Mouse (Mus musculus) heart, embryonic 12.5 days (tissue): ENCODE data around the gene Kcnk4. TPM values are rescaled to one million over a fixed set of nuclear protein-coding genes. Genes with fewer than 3 reads are reported as not detected.
A peak's percentile ranks its signal among the peaks of the same experiment; 100 is the strongest.

ENCODE experiments used
- ATAC-seq: fragments of 200-750 bp; cut with Nextera tagmentation; 2 replicates; pipeline ENCODE4 v1.8.0; 2017; ENCODE audit warnings: moderate TSS enrichment, moderate library complexity; ENCODE audit not compliant: insufficient number of reproducible peaks, low FRiP score
- H3K27ac ChIP-seq: fragments of 300-500 bp; sonication (generic); 2 replicates; pipeline ENCODE4 v1.5.1; 2016; ENCODE audit warnings: mild to moderate bottlenecking, moderate library complexity; ENCODE audit not compliant: poor library complexity, severe bottlenecking
- H3K27me3 ChIP-seq: fragments of 300-500 bp; sonication (generic); replicated peaks from 2 replicates; pipeline ENCODE4 v1.6.1; 2016; ENCODE audit warnings: mild to moderate bottlenecking, moderate library complexity
- H3K36me3 ChIP-seq: fragments of 300-500 bp; sonication (generic); 2 replicates; pipeline ENCODE4 v1.6.1; 2016; ENCODE audit warnings: mild to moderate bottlenecking, moderate library complexity
- H3K4me1 ChIP-seq: fragments of 300-500 bp; sonication (generic); replicated peaks from 2 replicates; pipeline ENCODE4 v1.6.1; 2016; ENCODE audit warnings: mild to moderate bottlenecking
- H3K4me2 ChIP-seq: fragments of 300-500 bp; sonication (generic); 2 replicates; pipeline ENCODE4 v1.6.1; 2016; ENCODE audit warnings: mild to moderate bottlenecking, moderate library complexity
- H3K4me3 ChIP-seq: fragments of 300-500 bp; sonication (generic); 2 replicates; pipeline ENCODE4 v1.5.1; 2016; ENCODE audit warnings: mild to moderate bottlenecking
- H3K9ac ChIP-seq: fragments of 300-500 bp; sonication (generic); 2 replicates; pipeline ENCODE4 v1.6.1; 2016; ENCODE audit warnings: mild to moderate bottlenecking, moderate library complexity
- H3K9me3 ChIP-seq: fragments of 300-500 bp; sonication (generic); replicated peaks from 2 replicates; pipeline ENCODE4 v1.6.1; 2016; ENCODE audit warnings: mild to moderate bottlenecking, moderate library complexity
- WGBS: fragments of 180-500 bp; shearing (Covaris S2); methylation state at CpG from one replicate; pipeline ENCODE4 v1.1.7; 2016; 5-methylcytosine and 5-hydroxymethylcytosine counted together
- polyA plus RNA-seq: library from polyadenylated mRNA; unstranded; fragments of >200 nt; fragmentation: Nextera tagmentation; extraction: Ambion mirVana; gene quantifications from 2 replicates; pipeline ENCODE4 v1.2.1, GENCODE M21; 2016

Gene Kcnk4
- polyA plus RNA-seq, 1 experiment from 2014 or later = 0.29 TPM

DNA sequence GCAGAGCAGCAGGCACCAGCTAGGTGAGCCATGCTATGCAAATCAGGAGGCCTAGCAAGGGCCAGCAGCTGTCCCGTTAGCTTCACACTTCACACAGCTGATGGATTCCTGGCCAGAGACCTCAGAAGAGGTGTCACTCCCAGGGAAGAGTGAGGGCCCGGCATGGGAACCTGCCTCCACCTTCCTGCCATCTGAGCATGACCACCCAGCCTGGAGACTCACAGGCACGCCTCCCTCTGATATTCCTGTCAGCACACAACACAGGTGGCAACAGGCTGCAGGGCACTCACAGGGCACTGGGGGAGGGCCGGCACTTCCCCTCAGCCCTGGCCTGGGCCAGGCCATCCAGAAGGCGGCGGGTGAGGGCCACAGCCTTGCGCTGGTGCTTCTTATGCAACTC, 21.1 kb upstream of the Kcnk4 start:
- WGBS = 61% methylated on average over 7 of the region's 7 CpGs
- Histone ChIP-seq H3K4me2 (no peak overlapping the region), H3K4me3 (no peak overlapping the region), H3K27ac (no peak overlapping the region), H3K4me1 (peaks cover 35% of the 10 kb centered on the region), H3K9me3 (no peaks in the 10 kb centered on the region), H3K27me3 (no peaks in the 10 kb centered on the region), H3K9ac (no peak overlapping the region), H3K36me3 (peaks cover 61% of the 10 kb centered on the region)
- no peak for ATAC-seq

DNA sequence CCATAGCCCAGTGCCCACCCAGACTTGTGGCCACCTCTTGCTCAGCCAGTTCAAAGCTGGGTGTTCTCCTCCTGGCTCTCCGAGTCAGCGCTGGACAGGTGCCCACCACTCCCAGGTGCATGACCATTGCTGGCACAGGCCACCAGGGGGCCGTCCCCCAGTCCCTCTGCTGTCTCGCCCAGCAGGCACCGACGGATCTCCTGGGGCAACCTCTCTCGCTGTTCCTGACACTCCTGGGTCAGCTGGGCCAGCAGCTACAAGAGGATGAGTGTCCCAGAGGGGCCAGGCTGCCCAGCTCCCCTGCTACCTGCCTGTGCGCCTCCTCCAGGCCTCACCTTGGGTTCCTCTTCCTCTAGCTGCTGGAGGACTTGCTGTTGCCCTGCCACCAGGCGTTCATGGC, 19.7 kb upstream of the Kcnk4 start:
- Histone ChIP-seq H3K4me3 (no peak overlapping the region), H3K27me3 (no peaks in the 10 kb centered on the region), H3K4me2 (no peak overlapping the region), H3K27ac (no peak overlapping the region), H3K9me3 (no peaks in the 10 kb centered on the region), H3K4me1 (peaks cover 44% of the 10 kb centered on the region), H3K36me3 (peaks cover 47% of the 10 kb centered on the region), H3K9ac (no peak overlapping the region)
- WGBS = 63% methylated on average over 9 of the region's 9 CpGs
- ATAC-seq = no peak

DNA sequence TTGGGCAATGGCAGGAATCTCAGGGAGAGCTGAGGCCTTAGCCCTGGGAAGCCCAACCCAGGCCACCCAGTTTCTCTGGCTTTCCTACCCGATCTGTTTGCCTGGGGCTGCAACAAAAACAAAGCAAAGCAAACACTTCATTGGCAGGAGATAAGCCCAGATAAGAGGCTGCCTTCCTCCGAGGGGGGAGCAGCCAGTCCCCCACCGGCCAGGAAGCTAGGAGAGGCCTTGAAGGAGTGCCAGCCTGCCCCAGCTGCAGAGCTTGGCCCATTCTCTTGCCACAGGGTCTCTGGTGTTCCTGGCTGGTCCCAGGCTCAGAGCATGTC, 18.4 kb upstream of the Kcnk4 start:
- 1% methylated on average over 3 of the region's 3 CpGs for WGBS
- H3K4me2 ChIP-seq = peak overlapping the region; percentile 78
- ATAC-seq = no peak; the same call in 1 of the 2 replicates
- no peaks in the 10 kb centered on the region for H3K27me3 ChIP-seq
- peaks cover 33% of the 10 kb centered on the region for H3K36me3 ChIP-seq
- H3K27ac ChIP-seq = peak overlapping the region; percentile 98
- peak overlapping the region; percentile 80 for H3K9ac ChIP-seq
- H3K4me1 ChIP-seq = peaks cover 44% of the 10 kb centered on the region
- no peaks in the 10 kb centered on the region for H3K9me3 ChIP-seq
- H3K4me3 ChIP-seq = peak overlapping the region; percentile 63

DNA sequence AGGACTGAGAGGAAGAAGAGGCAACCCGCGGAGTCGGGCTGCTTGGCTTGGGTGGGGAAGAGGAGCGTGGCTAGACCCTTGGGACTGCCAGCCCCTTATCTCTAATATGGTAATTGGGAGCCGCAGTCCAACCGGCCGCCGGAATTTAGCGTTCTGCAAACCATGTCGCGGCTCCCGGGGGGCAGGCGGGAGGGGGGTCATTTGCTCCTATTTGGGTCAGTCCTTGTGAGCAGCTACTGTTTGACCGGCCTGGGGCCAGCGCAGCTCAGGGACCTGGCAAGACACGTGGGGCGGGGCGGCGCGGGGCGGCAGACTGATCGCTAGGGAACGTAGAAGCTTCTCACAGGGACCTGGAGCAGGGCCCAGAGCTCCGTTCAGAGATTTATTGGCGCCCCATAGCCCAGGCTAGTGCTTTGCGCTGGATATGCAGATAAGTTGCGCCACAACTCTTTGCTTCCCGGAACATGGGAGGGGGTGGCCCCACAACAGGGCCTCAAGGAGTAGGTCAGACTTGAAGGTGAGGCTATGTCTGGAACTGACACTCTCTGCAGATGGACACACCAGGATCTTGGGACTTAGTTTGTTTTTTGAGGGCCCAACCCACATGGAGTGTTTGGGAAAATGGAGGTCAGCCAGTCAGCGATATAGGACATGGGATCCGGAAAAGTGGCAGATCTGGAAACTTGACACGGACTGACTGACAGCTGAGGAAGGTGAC, 17.8 kb upstream of the Kcnk4 start:
- peaks cover 44% of the 10 kb centered on the region for H3K4me1 ChIP-seq

DNA sequence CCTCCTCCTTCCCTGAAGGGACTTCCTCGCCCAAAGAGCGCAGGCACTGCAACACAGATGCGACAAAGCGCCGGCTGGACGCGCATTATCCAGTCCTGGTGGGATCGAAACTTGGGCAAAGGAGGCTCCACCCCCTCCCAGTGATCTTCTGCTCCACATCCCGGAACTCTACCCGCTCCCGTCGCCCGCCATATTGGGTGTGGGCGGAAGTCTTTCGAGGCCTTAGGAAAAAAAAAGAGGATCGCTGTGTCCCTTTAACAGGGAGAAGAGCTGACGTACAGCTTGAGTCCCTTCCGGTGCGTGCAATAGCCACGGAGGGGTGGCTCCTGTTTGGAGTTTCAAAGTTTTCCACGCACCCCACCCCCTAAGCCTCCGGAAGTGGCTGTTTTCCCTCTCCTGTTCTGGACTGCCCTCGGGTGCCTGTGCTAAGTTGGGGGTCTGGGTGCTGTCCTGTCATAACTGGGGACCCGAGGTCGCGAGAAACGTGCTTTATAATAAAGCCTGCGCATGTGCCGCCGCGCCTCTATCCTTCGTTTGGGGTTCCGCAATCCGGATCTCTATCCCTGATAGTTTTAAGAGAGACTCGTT, 17.2 kb upstream of the Kcnk4 start:
- ATAC-seq = peak; percentile 78
- peaks cover 44% of the 10 kb centered on the region for H3K4me1 ChIP-seq

More for the DNA sequence above, 17.8 kb upstream of the Kcnk4 start:
- no peaks in the 10 kb centered on the region for H3K27me3 ChIP-seq
- peak overlapping the region; percentile 63 for H3K4me3 ChIP-seq
- H3K9me3 ChIP-seq = no peaks in the 10 kb centered on the region
- peaks cover 28% of the 10 kb centered on the region for H3K36me3 ChIP-seq
- H3K9ac ChIP-seq = peak overlapping the region; percentile 80
- WGBS = 1% methylated on average over 31 of the region's 31 CpGs
- ATAC-seq = peak; percentile 43
- H3K27ac ChIP-seq = peak overlapping the region; percentile 98
- peak overlapping the region; percentile 78 for H3K4me2 ChIP-seq

DNA sequence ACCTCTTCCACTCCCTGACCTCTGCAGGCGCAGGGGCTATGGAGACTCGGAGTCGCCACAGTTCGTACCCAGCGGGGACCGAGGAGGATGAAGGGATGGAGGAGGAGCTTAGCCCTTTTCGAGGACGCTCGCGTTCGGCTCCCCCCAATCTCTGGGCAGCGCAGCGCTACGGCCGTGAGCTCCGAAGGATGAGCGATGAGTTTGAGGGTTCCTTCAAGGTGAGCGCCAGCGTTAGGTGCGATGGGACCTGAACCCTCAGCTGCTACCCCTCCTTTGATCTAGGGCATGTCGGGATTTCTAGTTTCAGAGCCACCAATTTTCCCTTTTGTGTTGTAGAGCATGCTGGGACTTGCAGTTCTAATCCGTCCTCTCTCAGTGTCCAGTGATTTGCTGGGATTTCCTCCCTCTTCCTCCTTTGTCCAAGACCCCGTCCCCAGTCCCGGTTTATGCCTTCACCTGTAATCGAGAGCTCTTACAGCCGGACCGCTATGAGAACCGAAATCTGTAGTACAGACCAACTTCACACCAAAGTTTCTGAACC, 16.4 kb upstream of the Kcnk4 start:
- Histone ChIP-seq H3K36me3 (peaks cover 22% of the 10 kb centered on the region), H3K27me3 (no peaks in the 10 kb centered on the region), H3K4me3 (peak overlapping the region; percentile 63), H3K27ac (peak overlapping the region; percentile 98), H3K4me1 (peaks cover 40% of the 10 kb centered on the region), H3K4me2 (peak overlapping the region; percentile 78), H3K9me3 (no peaks in the 10 kb centered on the region), H3K9ac (peak overlapping the region; percentile 80)
- ATAC-seq = peak; percentile 15
- WGBS = 0% methylated on average over 28 of the region's 28 CpGs

More for the DNA sequence above, 17.2 kb upstream of the Kcnk4 start:
- peak overlapping the region; percentile 78 for H3K4me2 ChIP-seq
- peaks cover 22% of the 10 kb centered on the region for H3K36me3 ChIP-seq
- WGBS = under 1% methylated on average over 35 of the region's 35 CpGs
- no peaks in the 10 kb centered on the region for H3K9me3 ChIP-seq
- peak overlapping the region; percentile 63 for H3K4me3 ChIP-seq
- no peaks in the 10 kb centered on the region for H3K27me3 ChIP-seq
- H3K9ac ChIP-seq = peak overlapping the region; percentile 80
- H3K27ac ChIP-seq = peak overlapping the region; percentile 98

DNA sequence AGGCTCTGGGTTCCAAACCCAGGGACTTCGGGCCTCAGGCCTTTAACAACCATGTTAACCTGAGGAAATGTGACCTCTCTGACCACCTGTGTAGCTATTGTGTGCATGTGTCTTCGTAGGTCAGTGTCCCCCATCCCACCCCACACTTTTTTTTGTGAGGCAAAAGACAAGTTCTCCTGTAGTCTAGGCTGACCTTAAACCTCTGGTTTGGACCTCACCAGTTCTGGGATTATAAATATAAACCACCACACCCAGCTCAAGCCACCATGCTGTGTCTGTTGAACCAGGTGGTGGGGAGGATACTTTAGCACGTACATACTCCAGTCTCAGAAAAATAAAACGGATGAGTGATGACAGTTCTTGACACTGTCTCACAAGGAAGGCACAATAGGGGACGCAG, 15.6 kb upstream of the Kcnk4 start:
- H3K9me3 ChIP-seq = no peaks in the 10 kb centered on the region
- 0 out of 2 replicates have a peak overlapping the region, but pooled peaks have one; percentile 80 for H3K9ac ChIP-seq
- H3K4me3 ChIP-seq = peak overlapping the region; percentile 63
- WGBS = 60% methylated on average over 5 of the region's 5 CpGs
- peaks cover 32% of the 10 kb centered on the region for H3K4me1 ChIP-seq
- peaks cover 21% of the 10 kb centered on the region for H3K36me3 ChIP-seq
- peak overlapping the region; percentile 98 for H3K27ac ChIP-seq
- H3K27me3 ChIP-seq = no peaks in the 10 kb centered on the region
- ATAC-seq = no peak
- peak overlapping the region; percentile 78 for H3K4me2 ChIP-seq

DNA sequence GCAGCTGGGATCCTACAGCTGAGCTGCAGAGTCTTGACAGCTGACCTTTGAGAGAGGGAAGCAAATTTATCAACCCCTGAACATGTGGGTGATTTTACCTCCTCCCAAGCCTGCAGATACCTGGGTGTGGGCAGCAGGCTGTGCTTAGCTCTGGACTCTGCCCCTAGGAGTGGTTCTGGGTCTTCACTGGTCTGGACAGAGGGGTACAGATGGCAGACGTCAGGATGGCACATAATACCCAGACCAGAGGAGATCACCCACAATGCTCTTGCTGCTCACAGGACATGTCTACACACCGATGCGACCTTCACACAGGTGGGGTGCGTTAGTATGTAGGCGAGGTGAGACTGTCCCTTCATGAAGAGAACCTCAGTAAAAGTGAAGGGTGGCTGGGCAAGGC, 15.2 kb upstream of the Kcnk4 start:
- ATAC-seq = no peak
- WGBS = 92% methylated on average over 5 of the region's 5 CpGs
- Histone ChIP-seq H3K4me3 (no peak overlapping the region), H3K27me3 (no peaks in the 10 kb centered on the region), H3K4me1 (peaks cover 28% of the 10 kb centered on the region), H3K9me3 (no peaks in the 10 kb centered on the region), H3K9ac (no peak overlapping the region), H3K4me2 (0 out of 2 replicates have a peak overlapping the region, but pooled peaks have one; percentile 78), H3K27ac (no peak overlapping the region), H3K36me3 (peaks cover 19% of the 10 kb centered on the region)

DNA sequence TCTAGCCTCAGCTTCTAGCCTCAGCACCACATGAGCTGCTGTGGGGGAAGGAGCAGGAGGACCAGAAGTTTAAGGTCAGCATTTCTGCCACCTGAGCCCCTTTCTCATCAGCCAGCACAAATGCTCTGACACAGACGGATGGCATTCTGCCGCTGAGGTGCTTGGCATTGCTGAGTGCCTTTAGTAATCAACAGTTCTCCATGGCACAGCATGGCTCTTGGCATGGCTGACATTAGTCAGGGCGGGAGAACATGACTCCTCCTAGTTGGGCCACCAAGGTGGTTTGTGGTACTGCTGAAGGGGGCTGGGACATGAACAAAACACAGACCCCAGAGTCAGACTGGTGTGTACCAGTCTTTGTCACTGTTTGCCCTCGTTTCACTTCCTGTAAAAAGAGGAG, 13.9 kb upstream of the Kcnk4 start:
- H3K4me2 ChIP-seq = no peak overlapping the region
- 79% methylated on average over 4 of the region's 4 CpGs for WGBS
- H3K27ac ChIP-seq = no peak overlapping the region
- peaks cover 13% of the 10 kb centered on the region for H3K36me3 ChIP-seq
- no peak for ATAC-seq
- H3K27me3 ChIP-seq = no peaks in the 10 kb centered on the region
- no peak overlapping the region for H3K4me3 ChIP-seq
- no peak overlapping the region for H3K9ac ChIP-seq
- peaks cover 19% of the 10 kb centered on the region for H3K4me1 ChIP-seq
- H3K9me3 ChIP-seq = no peaks in the 10 kb centered on the region

DNA sequence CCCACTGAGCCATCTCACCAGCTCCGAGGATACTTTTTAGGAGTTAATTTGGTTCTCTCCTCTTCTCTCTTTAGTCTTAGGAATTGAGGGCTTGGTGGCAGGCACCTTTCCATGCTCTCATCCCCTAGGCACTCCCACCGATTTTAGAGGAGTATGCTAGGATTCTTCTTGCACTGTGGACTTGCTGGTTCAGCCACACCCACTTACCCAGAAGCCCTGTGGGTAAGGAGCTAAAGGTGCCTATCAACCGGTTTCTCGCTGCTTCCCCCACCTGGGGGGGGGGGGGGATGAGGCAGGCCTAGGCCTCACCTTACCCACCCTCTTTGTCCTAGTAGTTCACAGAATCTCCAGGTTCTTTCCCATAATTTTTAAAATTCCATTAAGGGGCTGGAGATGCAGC, 13.4 kb upstream of the Kcnk4 start:
- Histone ChIP-seq H3K4me3 (no peak overlapping the region), H3K27me3 (no peaks in the 10 kb centered on the region), H3K4me2 (no peak overlapping the region), H3K27ac (no peak overlapping the region), H3K36me3 (peaks cover 13% of the 10 kb centered on the region), H3K9me3 (no peaks in the 10 kb centered on the region), H3K9ac (no peak overlapping the region), H3K4me1 (peaks cover 19% of the 10 kb centered on the region)
- no peak for ATAC-seq
- 52% methylated on average over 4 of the region's 4 CpGs for WGBS

DNA sequence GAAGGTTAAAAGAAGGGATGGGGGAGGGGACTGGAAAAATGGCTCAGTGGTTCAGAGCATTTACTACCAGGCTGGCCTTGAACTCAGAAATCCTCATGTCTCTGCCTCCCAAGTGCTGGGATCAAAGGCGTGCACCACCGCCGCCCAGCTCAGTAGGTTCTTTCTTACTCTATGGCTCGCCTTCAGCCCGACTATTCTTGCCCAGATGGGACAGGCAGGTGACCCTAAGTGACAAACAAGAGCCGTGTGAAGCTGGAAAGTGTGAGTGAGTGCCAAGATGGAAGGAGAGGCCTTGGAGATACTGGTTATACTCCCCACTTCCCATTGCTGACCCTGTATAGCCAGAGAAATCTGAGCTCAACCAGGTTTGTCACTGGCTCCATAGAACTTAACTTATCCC, 9.4 kb upstream of the Kcnk4 start:
- no peak overlapping the region for H3K9ac ChIP-seq
- H3K9me3 ChIP-seq = no peaks in the 10 kb centered on the region
- 89% methylated on average over 6 of the region's 6 CpGs for whole genome bisulfite sequencing
- no peak for ATAC-seq
- no peaks in the 10 kb centered on the region for H3K27me3 ChIP-seq
- peaks cover 23% of the 10 kb centered on the region for H3K4me1 ChIP-seq
- no peak overlapping the region for H3K4me2 ChIP-seq
- H3K36me3 ChIP-seq = peaks cover 13% of the 10 kb centered on the region
- H3K27ac ChIP-seq = no peak overlapping the region
- no peak overlapping the region for H3K4me3 ChIP-seq
